Mouse (Mus musculus) forebrain, embryonic 10.5 days (tissue): ENCODE measurements at regions not wholly inside any gene's neighbourhood (a gene's known extent, or its start where the extent isn't known, plus 50 kb on each side); places are given as distances from the start of the nearest gene placed in this dataset.

Experiments used
- DNase-seq: peaks from one replicate; pipeline ENCODE4 v3.0.0-alpha.2; 2017; ENCODE audit warnings: low spot score; ENCODE audit errors: extremely low spot score
- H3K27ac ChIP-seq: fragments of 300-500 bp; sonication (generic); 2 replicates; pipeline ENCODE4 v1.5.1; 2016; ENCODE audit warnings: mild to moderate bottlenecking
- H3K27me3 ChIP-seq: fragments of 300-500 bp; sonication (generic); 2 replicates; pipeline ENCODE4 v1.6.1; 2016; ENCODE audit warnings: mild to moderate bottlenecking; ENCODE audit not compliant: poor library complexity, severe bottlenecking
- H3K36me3 ChIP-seq: fragments of 300-500 bp; sonication (generic); replicated peaks from 2 replicates; pipeline ENCODE4 v1.6.1; 2016; ENCODE audit warnings: mild to moderate bottlenecking, moderate library complexity
- H3K4me1 ChIP-seq: fragments of 300-500 bp; sonication (generic); 2 replicates; pipeline ENCODE4 v1.6.1; 2016
- H3K4me3 ChIP-seq: fragments of 300-500 bp; sonication (generic); 2 replicates; pipeline ENCODE4 v1.5.1; 2016; ENCODE audit warnings: mild to moderate bottlenecking, moderate library complexity
- H3K9me3 ChIP-seq: fragments of 300-500 bp; sonication (generic); 2 replicates; pipeline ENCODE4 v1.6.1; 2016; ENCODE audit warnings: mild to moderate bottlenecking, moderate library complexity
- WGBS: fragments of 180-500 bp; shearing (Covaris S2); methylation state at CpG from one replicate; pipeline ENCODE4 v1.1.7; 2016; 5-methylcytosine and 5-hydroxymethylcytosine counted together

GRCm38 (mm10) chr9:120850092-120850491 is 78.9 kb upstream of the Ctnnb1 start:
- H3K27me3 ChIP-seq: no peaks in the 10 kb centered on the region
- 70% methylated on average over 5 of the region's 5 CpGs for WGBS
- no peak overlapping the region for H3K27ac ChIP-seq
- no peak for DNase-seq
- H3K4me3 ChIP-seq: no peak overlapping the region
- no peaks in the 10 kb centered on the region for H3K36me3 ChIP-seq
- H3K4me1 ChIP-seq: peaks cover 23% of the 10 kb centered on the region
- H3K9me3 ChIP-seq: no peaks in the 10 kb centered on the region

- Histone ChIP-seq H3K4me3 (no peak overlapping the region), H3K36me3 (no peaks in the 10 kb centered on the region), H3K9me3 (no peaks in the 10 kb centered on the region), H3K4me1 (peaks cover 26% of the 10 kb centered on the region), H3K27me3 (no peaks in the 10 kb centered on the region), H3K27ac (no peak overlapping the region)
- 94% methylated on average over 5 of the region's 5 CpGs for WGBS
- no peak for DNase-seq
These were observed 77.1 kb upstream of the Ctnnb1 start for GRCm38 (mm10) chr9:120851914-120852313.

GRCm38 (mm10) chr9:120852572-120852971 is 76.4 kb upstream of the Ctnnb1 start:
- Histone ChIP-seq H3K27me3 (no peaks in the 10 kb centered on the region), H3K36me3 (no peaks in the 10 kb centered on the region), H3K27ac (peak overlapping the region; percentile 27; the same call in 1 of the 2 replicates), H3K4me3 (no peak overlapping the region), H3K9me3 (no peaks in the 10 kb centered on the region), H3K4me1 (peaks cover 26% of the 10 kb centered on the region)
- WGBS: 78% methylated on average over 6 of the region's 6 CpGs
- no peak for DNase-seq

GRCm38 (mm10) chr9:120853032-120853597 is 75.9 kb upstream of the Ctnnb1 start:
- WGBS: 92% methylated on average over 8 of the region's 8 CpGs
- no peak for DNase-seq
- Histone ChIP-seq H3K36me3 (no peaks in the 10 kb centered on the region), H3K9me3 (no peaks in the 10 kb centered on the region), H3K4me3 (no peak overlapping the region), H3K4me1 (peaks cover 26% of the 10 kb centered on the region), H3K27ac (peak overlapping the region; percentile 27; the same call in 1 of the 2 replicates), H3K27me3 (no peaks in the 10 kb centered on the region)

GRCm38 (mm10) chr9:120854351-120854750 is 74.7 kb upstream of the Ctnnb1 start:
- Histone ChIP-seq H3K27me3 (no peaks in the 10 kb centered on the region), H3K4me3 (no peak overlapping the region), H3K9me3 (no peaks in the 10 kb centered on the region), H3K4me1 (peaks cover 20% of the 10 kb centered on the region), H3K36me3 (no peaks in the 10 kb centered on the region), H3K27ac (no peak overlapping the region)
- 71% methylated on average over 7 of the region's 7 CpGs for WGBS
- no peak for DNase-seq

GRCm38 (mm10) chr9:120855293-120856050 is 73.5 kb upstream of the Ctnnb1 start:
- no peaks in the 10 kb centered on the region for H3K27me3 ChIP-seq
- peaks cover 14% of the 10 kb centered on the region for H3K4me1 ChIP-seq
- H3K9me3 ChIP-seq: no peaks in the 10 kb centered on the region
- H3K4me3 ChIP-seq: no peak overlapping the region
- DNase-seq: no peak
- H3K27ac ChIP-seq: 0 out of 2 replicates have a peak overlapping the region, but pooled peaks have one; percentile 25
- 68% methylated on average over 3 of the region's 3 CpGs for WGBS
- no peaks in the 10 kb centered on the region for H3K36me3 ChIP-seq

- Histone ChIP-seq H3K36me3 (no peaks in the 10 kb centered on the region), H3K9me3 (no peaks in the 10 kb centered on the region), H3K27ac (no peak overlapping the region), H3K27me3 (no peaks in the 10 kb centered on the region), H3K4me3 (no peak overlapping the region), H3K4me1 (peaks cover 27% of the 10 kb centered on the region)
- WGBS: 87% methylated on average over 6 of the region's 6 CpGs
- DNase-seq: no peak
These were observed 71.0 kb upstream of the Ctnnb1 start for GRCm38 (mm10) chr9:120857849-120858510.

GRCm38 (mm10) chr9:120860969-120861595 is 67.9 kb upstream of the Ctnnb1 start:
- Histone ChIP-seq H3K4me3 (no peak overlapping the region), H3K4me1 (peaks cover 15% of the 10 kb centered on the region), H3K36me3 (no peaks in the 10 kb centered on the region), H3K27ac (peak overlapping the region; percentile 31; the same call in 1 of the 2 replicates), H3K9me3 (no peaks in the 10 kb centered on the region), H3K27me3 (no peaks in the 10 kb centered on the region; the same call in 1 of the 2 replicates)
- 44% methylated on average over 8 of the region's 8 CpGs for WGBS
- no peak for DNase-seq

- Histone ChIP-seq H3K27me3 (no peaks in the 10 kb centered on the region; the same call in 1 of the 2 replicates), H3K36me3 (no peaks in the 10 kb centered on the region), H3K9me3 (no peaks in the 10 kb centered on the region), H3K4me3 (no peak overlapping the region), H3K27ac (peak overlapping the region; percentile 31), H3K4me1 (peaks cover 22% of the 10 kb centered on the region)
- no peak for DNase-seq
- WGBS: 75% methylated on average over 12 of the region's 12 CpGs
These were observed 67.1 kb upstream of the Ctnnb1 start for GRCm38 (mm10) chr9:120861788-120862345.

- H3K4me1 ChIP-seq: peaks cover 32% of the 10 kb centered on the region
- no peaks in the 10 kb centered on the region for H3K36me3 ChIP-seq
- no peaks in the 10 kb centered on the region for H3K9me3 ChIP-seq
- no peak for DNase-seq
- H3K27ac ChIP-seq: no peak overlapping the region
- H3K4me3 ChIP-seq: no peak overlapping the region
- 90% methylated on average over 3 of the region's 3 CpGs for WGBS
- H3K27me3 ChIP-seq: no peaks in the 10 kb centered on the region; the same call in 1 of the 2 replicates
These were observed 64.6 kb upstream of the Ctnnb1 start for GRCm38 (mm10) chr9:120864410-120864809.

- Histone ChIP-seq H3K9me3 (no peaks in the 10 kb centered on the region), H3K27me3 (no peaks in the 10 kb centered on the region; the same call in 1 of the 2 replicates), H3K27ac (peak overlapping the region; percentile 60; the same call in 1 of the 2 replicates), H3K4me3 (no peak overlapping the region), H3K4me1 (peaks cover 37% of the 10 kb centered on the region), H3K36me3 (no peaks in the 10 kb centered on the region)
- DNase-seq: no peak
- WGBS: 78% methylated on average over 5 of the region's 5 CpGs
These were observed 62.8 kb upstream of the Ctnnb1 start for GRCm38 (mm10) chr9:120866251-120866650.

- no peaks in the 10 kb centered on the region for H3K36me3 ChIP-seq
- no peaks in the 10 kb centered on the region; the same call in 1 of the 2 replicates for H3K27me3 ChIP-seq
- 61% methylated on average over 4 of the region's 4 CpGs for WGBS
- H3K9me3 ChIP-seq: no peaks in the 10 kb centered on the region
- H3K27ac ChIP-seq: peak overlapping the region; percentile 60; the same call in 1 of the 2 replicates
- H3K4me3 ChIP-seq: no peak overlapping the region
- H3K4me1 ChIP-seq: peaks cover 32% of the 10 kb centered on the region
- DNase-seq: no peak
These were observed 62.3 kb upstream of the Ctnnb1 start for GRCm38 (mm10) chr9:120866709-120867108.
